Mouse (Mus musculus): ENCODE measurements around the gene Cbln4. TPM values are rescaled to one million over a fixed set of nuclear protein-coding genes. Genes with fewer than 3 reads are reported as not detected.

Gene Cbln4
- polyA plus RNA-seq (2012; rRNA removed), result not detected in 2 replicates

DNA sequence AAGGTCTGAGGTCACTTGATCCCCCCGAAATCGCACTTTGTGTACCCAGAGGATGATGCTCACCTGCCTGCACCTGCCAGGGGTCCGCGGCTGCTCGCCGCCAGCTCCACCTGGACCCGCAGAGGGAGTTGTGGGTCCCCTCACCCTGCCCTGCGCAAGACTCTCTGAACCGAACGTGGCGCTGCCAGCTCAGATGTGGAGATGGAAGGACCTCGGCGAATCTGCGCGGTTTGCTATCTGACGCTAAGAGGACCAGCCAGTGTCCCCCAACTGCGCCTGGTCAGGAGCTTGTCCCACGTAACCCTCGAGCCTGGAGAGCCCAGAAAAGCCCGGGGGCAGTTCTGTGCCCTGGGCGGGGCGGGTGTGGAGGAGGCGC lies at the start of gene Cbln4:
Cbln4 (minus strand) TSS at position 232 of the 376 bp plus-strand sequence.

Other genes with a start within 250 kb of the Cbln4 start
- gene Mc3r, start 205.0 kb upstream of the Cbln4 start, polyA plus RNA-seq (2012; rRNA removed), result not detected in 2 replicates